Mouse (Mus musculus) E14TG2a.4 (cell line): Measurements from ENCODE around the gene Wap.

ENCODE experiments used
- H3K27me3 ChIP-seq: 2 replicates; pipeline ENCODE4 v1.6.1; 2014; ENCODE audit warnings: low read length, control low read depth; ENCODE audit not compliant: insufficient read depth
- H3K36me3 ChIP-seq: 2 replicates; pipeline ENCODE4 v1.6.1; 2014; ENCODE audit warnings: low read length, control low read depth; ENCODE audit not compliant: insufficient read depth
- H3K4me1 ChIP-seq: replicated peaks from 2 replicates; pipeline ENCODE4 v1.6.1; 2014; ENCODE audit warnings: low read depth, low read length, control low read depth
- H3K4me3 ChIP-seq: replicated peaks from 2 replicates; pipeline ENCODE4 v1.5.1; 2014; ENCODE audit warnings: mild to moderate bottlenecking, low read length
- H3K9me3 ChIP-seq: 2 replicates; pipeline ENCODE4 v1.6.1; 2014; ENCODE audit warnings: low read length, control low read depth
- CTCF ChIP-seq: conservative IDR thresholded peaks from 2 replicates; pipeline ENCODE4 v1.5.1; 2014; ENCODE audit warnings: low read length
- NANOG ChIP-seq: IDR thresholded peaks from 2 replicates; pipeline ENCODE4 v1.6.1; 2014; ENCODE audit warnings: borderline replicate concordance, low read length, mixed read lengths
- POU5F1 ChIP-seq: IDR thresholded peaks from 2 replicates; pipeline ENCODE4 v1.6.1; 2014; ENCODE audit warnings: low read length, borderline replicate concordance

The Wap gene

GRCm38 (mm10) chr11:6625478-6626387, 12.7 kb downstream of the Wap start, which contains the start of gene Tbrg4:
Gene Tbrg4 (minus strand): TSS chr11:6626067.
- peaks cover 69% of the 10 kb centered on the region for H3K4me1 ChIP-seq
- H3K27me3 ChIP-seq = no peaks in the 10 kb centered on the region
- peaks cover 54% of the 10 kb centered on the region for H3K36me3 ChIP-seq
- peak within 1 kb of the TSS; percentile 93 for H3K4me3 ChIP-seq
- no peaks in the 10 kb centered on the region for H3K9me3 ChIP-seq
- no peak for TF ChIP-seq NANOG
- no peak for TF ChIP-seq CTCF
- TF ChIP-seq POU5F1 = no peak

DNA sequence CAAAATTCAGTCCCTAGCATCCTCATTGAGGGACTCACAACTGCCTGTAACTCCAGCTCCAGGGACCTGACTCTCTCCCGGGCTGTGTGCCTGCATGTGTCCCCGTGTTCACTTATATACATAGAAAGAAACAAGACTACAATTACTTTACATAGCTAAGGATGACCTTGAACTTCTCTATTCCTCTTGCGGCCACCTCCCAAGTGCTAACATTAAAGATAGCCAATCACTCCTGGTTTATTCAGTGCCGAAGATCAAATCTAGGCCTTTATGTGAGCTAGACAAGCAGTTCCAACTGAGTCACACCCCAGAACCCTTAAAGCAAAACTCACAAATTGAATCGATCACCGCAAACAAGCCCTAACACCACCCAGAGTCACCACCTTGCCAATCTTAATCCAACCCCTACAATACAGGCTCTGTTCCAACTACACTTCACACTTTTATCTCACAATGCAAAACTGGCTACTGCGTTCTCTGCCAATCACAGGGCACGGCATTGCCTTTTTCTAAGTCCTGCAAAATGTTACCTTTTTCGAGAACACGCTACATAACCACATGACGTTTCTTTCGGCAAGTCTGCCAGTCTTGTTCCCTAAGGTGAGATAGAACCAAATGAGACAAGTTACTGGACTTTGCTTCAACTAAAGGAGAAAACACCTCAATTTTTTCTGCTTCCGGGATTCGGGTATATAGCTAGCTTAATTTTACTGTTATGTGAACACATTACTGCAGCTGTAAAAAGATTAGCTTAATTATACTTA, 13.6 kb downstream of the Wap start:
- no peaks in the 10 kb centered on the region for H3K9me3 ChIP-seq
- TF ChIP-seq CTCF (no peak), NANOG (no peak), POU5F1 (no peak)
- no peaks in the 10 kb centered on the region for H3K27me3 ChIP-seq
- H3K36me3 ChIP-seq = peaks cover 63% of the 10 kb centered on the region
- H3K4me3 ChIP-seq = peak overlapping the region; percentile 93
- peaks cover 78% of the 10 kb centered on the region for H3K4me1 ChIP-seq

DNA sequence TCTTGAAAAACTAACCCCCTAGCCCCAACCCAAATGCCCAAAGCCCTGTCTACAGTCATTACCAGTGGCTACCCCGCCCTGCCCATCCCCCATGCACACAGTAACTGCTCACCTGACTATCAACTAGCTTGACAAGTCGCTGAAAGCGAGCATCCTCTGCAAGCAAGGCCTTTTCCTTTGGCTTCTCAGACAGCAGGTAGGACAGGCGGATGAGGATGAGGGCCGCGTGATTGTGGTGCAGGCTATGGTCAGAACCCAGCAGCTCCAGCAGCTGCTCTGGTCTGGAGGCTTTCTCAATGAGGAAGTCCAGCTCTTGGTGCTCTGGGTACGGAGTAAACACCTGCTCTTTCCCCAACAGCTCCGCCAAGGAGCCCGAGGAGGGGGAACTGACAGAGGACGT, 14.7 kb downstream of the Wap start:
- H3K4me1 ChIP-seq = peaks cover 82% of the 10 kb centered on the region
- no peaks in the 10 kb centered on the region for H3K27me3 ChIP-seq
- peak overlapping the region; percentile 93 for H3K4me3 ChIP-seq
- TF ChIP-seq POU5F1 = no peak
- no peak for TF ChIP-seq CTCF
- TF ChIP-seq NANOG = no peak
- peaks cover 74% of the 10 kb centered on the region for H3K36me3 ChIP-seq
- no peaks in the 10 kb centered on the region for H3K9me3 ChIP-seq

GRCm38 (mm10) chr11:6615250-6616205, 22.9 kb downstream of the Wap start:
- H3K36me3 ChIP-seq = peaks cover 100% of the 10 kb centered on the region
- no peak overlapping the region for H3K4me3 ChIP-seq
- TF ChIP-seq NANOG = no peak
- no peak for TF ChIP-seq CTCF
- TF ChIP-seq POU5F1 = no peak
- no peaks in the 10 kb centered on the region for H3K27me3 ChIP-seq
- peaks cover 60% of the 10 kb centered on the region for H3K4me1 ChIP-seq
- H3K9me3 ChIP-seq = no peaks in the 10 kb centered on the region

DNA sequence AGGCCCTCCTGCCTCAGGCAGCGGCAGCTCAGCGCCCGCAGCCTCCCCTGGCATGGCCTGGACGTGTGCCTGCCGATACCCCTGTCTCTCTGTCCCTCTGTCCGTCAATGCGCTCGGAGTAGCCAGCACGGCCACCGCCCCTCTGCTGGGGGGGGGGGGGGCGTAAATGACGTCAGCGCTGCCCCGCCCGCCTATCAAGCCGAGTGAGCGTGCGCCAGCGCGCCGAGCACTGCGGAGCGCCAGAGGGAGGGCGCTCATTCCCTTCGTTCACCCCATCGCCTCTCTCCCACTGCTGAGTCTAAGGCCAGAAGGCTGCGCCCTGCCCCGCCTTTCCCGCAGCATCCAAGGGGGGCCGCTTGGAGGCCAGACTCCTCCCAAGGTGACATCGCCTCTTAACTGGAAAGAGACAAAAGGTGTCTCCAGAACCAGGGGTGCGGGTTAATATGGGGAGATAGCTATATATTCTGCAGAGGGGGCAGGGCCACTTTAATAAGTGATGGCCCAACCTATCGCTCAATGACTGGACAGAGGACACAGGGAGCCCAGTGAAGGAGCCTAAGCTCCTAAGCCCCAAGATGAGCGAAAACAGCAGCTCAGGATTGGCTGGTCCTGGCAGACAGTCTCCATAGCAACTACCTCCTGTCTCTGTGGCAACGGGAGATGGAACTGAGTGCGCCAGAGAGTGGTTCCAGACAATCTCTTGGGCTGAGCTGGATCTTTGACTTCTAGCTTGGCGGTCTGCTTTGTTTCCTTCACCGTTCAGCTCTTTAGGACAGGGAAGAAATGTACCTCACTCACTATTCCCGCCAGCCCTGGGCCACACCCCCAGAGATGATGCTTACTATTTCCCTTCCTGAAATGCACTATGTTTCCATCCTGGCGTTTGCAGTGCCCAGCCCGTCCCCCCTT, 32.7 kb downstream of the Wap start, which contains the start of gene Nacad:
Gene Nacad, minus strand, starts transcription at position 563 of the 909 bp plus-strand sequence.
- H3K4me3 ChIP-seq = peak within 1 kb of the TSS; percentile 71
- H3K36me3 ChIP-seq = peaks cover 9% of the 10 kb centered on the region
- no peak for TF ChIP-seq CTCF
- TF ChIP-seq POU5F1 = no peak
- no peak for TF ChIP-seq NANOG
- H3K9me3 ChIP-seq = no peaks in the 10 kb centered on the region
- peaks cover 50% of the 10 kb centered on the region for H3K27me3 ChIP-seq
- H3K4me1 ChIP-seq = peaks cover 23% of the 10 kb centered on the region

- peak overlapping the region; percentile 71 for H3K4me3 ChIP-seq
- H3K36me3 ChIP-seq = peaks cover 2% of the 10 kb centered on the region; the same call in 1 of the 2 replicates
- H3K4me1 ChIP-seq = peaks cover 30% of the 10 kb centered on the region
- no peaks in the 10 kb centered on the region for H3K9me3 ChIP-seq
- TF ChIP-seq CTCF = no peak
- TF ChIP-seq NANOG = no peak
- no peak for TF ChIP-seq POU5F1
- H3K27me3 ChIP-seq = peaks cover 50% of the 10 kb centered on the region
Measured at GRCm38 (mm10) chr11:6605021-6605481, 33.4 kb downstream of the Wap start.

GRCm38 (mm10) chr11:6604604-6604936, 33.9 kb downstream of the Wap start:
- Histone ChIP-seq H3K4me1 (peaks cover 35% of the 10 kb centered on the region), H3K4me3 (no peak overlapping the region), H3K9me3 (no peaks in the 10 kb centered on the region), H3K27me3 (peaks cover 50% of the 10 kb centered on the region), H3K36me3 (no peaks in the 10 kb centered on the region)
- TF ChIP-seq NANOG (no peak), CTCF (no peak), POU5F1 (no peak)
